Mouse (Mus musculus): ENCODE measurements around the gene Kcnk3. TPM values are rescaled to one million over a fixed set of nuclear protein-coding genes. Genes with fewer than 3 reads are reported as not detected.

The Kcnk3 gene
- polyA plus RNA-seq, 1 experiment from 2014 or later = 0.68 TPM

DNA sequence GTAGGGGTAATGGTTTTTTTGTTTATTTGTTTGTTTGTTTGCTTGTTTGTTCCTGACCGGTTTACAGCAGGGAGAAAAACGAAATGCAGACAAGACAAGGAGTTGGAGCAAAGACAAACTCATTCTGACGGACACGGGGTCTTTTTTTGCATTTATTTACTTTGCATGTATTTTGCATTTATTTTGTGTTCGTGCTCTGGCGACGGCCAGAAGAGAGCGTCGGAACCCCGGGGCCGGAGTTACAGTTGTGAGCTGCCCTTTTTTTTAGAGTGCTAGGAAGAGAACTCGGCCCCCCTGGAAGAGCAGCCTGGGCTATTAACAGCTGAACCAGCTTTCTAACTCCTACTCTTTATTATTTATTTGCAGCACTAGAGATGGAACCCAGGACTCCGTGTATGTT is 79.2 kb downstream of the Kcnk3 start:
- Histone ChIP-seq H3K9ac (peak overlapping the region; percentile 50), H3K27me3 (no peaks in the 10 kb centered on the region), H3K4me3 (peak overlapping the region; percentile 74), H3K36me3 (peaks cover 14% of the 10 kb centered on the region), H3K4me1 (peaks cover 19% of the 10 kb centered on the region), H3K9me3 (no peaks in the 10 kb centered on the region), H3K27ac (peak overlapping the region; percentile 59; the same call in 1 of the 2 replicates), H3K4me2 (peak overlapping the region; percentile 72)
- WGBS = under 1% methylated on average over 13 of the region's 13 CpGs
- no peak for ATAC-seq (ENCODE audit: insufficient number of reproducible peaks, low FRiP score, low TSS enrichment, low read depth)

DNA sequence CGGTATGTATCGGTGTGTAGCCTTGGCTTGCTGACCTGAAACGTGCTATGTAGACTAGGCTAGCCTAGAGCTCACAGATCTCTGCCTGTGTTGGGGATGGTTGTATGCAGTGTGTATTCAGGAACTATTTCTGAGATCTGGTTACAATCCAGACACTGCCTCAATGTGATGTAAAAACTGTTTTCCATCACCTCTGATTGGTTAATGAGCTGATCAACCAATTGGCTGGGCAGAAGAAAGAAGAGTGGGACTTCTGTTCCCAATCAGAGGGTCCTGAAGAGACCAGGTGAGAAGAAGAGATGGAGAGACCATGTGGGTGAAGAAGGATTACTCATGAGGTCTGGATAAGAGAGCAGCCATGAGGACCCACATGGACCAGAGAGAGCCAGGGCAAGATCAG is 79.7 kb downstream of the Kcnk3 start:
- ATAC-seq (ENCODE audit: insufficient number of reproducible peaks, low FRiP score, low TSS enrichment, low read depth) = no peak
- Histone ChIP-seq H3K36me3 (peaks cover 19% of the 10 kb centered on the region), H3K4me3 (peak overlapping the region; percentile 74), H3K27ac (no peak overlapping the region), H3K27me3 (no peaks in the 10 kb centered on the region), H3K9ac (peak overlapping the region; percentile 50; the same call in 1 of the 2 replicates), H3K9me3 (no peaks in the 10 kb centered on the region), H3K4me1 (peaks cover 19% of the 10 kb centered on the region), H3K4me2 (peak overlapping the region; percentile 72)
- 5% methylated on average over 3 of the region's 3 CpGs for WGBS

DNA sequence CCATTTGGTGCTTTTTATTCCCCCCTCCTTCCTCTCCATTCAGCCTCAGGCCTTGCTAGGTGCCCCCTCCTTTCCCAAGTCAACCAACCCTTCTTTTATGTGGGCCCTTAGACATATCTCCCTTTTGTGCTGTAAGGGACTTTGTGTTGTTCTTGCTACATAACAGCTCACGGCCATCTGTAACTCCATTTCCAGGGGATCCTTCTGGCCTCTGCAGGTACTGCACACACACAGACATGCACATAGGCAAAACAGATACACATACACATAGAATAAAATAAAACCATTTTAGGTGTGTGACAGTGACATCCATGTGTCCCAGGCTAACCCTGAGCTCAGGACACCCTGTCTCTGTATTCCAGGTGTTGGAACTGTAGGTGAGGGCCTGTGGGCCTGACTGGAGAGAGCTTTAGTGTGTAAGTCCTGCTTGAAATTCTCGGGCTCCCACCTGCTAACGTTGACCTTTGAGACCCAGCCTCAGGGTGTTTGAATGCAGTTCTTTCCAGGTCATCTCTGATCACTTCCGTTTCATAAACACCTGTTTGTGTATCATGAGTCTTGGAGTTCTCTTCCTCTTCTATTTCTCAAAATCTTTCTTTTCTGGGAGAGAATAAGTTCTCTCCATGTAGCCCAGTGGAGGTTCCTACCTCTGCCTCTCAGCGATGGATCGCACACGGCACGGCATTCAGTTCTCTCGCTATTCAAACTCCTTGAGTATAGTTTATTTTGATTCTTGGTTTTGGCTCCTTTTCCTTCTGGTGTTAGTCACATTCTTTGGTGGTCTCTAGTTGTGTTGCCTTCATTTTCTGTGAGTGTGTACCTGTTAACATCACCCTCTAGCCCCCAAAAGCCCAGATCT is 80.9 kb downstream of the Kcnk3 start:
- Histone ChIP-seq H3K27me3 (no peaks in the 10 kb centered on the region), H3K4me2 (no peak overlapping the region), H3K27ac (no peak overlapping the region), H3K9me3 (no peaks in the 10 kb centered on the region), H3K4me1 (peaks cover 19% of the 10 kb centered on the region), H3K36me3 (peaks cover 31% of the 10 kb centered on the region), H3K4me3 (no peak overlapping the region), H3K9ac (no peak overlapping the region)
- no peak for ATAC-seq (ENCODE audit: insufficient number of reproducible peaks, low FRiP score, low TSS enrichment, low read depth)
- 87% methylated on average over 9 of the region's 9 CpGs for WGBS

DNA sequence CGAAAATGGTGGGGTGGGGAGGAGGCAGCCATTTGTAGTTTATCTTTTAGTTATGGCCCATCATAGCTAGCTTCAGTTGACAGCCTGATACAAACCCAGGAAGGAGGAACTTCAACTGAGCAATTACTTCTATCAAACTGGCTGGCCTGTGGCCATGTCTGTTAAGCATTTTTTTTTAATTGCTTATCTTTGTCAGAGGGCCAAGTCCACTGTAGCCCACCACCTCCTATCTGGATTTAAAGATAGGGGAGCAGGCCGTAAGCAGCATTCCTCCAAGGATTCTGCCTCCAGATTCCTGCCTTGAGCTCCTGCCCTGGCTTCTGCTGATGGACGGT is 81.5 kb downstream of the Kcnk3 start:
- H3K4me3 ChIP-seq = no peak overlapping the region
- peaks cover 36% of the 10 kb centered on the region for H3K36me3 ChIP-seq
- 90% methylated on average over 3 of the region's 3 CpGs for WGBS
- ATAC-seq (ENCODE audit: insufficient number of reproducible peaks, low FRiP score, low TSS enrichment, low read depth) = no peak
- H3K4me1 ChIP-seq = peaks cover 19% of the 10 kb centered on the region
- H3K9me3 ChIP-seq = no peaks in the 10 kb centered on the region
- H3K27me3 ChIP-seq = no peaks in the 10 kb centered on the region
- no peak overlapping the region for H3K9ac ChIP-seq
- no peak overlapping the region for H3K4me2 ChIP-seq
- H3K27ac ChIP-seq = no peak overlapping the region

DNA sequence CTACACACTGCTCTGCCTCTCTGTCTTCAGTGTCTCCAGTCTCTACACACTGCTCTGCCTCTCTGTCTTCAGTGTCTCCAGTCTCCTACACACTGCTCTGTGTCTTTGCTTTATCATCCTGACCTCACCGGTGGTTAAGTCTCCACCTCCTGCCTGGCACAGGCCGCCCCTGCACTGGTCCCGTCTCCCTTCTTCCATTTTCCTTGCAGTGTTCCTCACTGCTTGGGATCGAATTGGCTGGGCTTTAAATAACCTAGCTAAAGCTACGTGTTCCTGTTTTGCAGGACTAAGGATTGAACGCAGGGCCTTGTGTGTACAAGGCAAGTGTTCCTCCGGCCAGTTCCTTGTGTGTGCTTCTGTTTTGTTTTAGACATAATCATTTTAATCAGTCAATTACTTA is 82.1 kb downstream of the Kcnk3 start:
- Histone ChIP-seq H3K36me3 (peaks cover 40% of the 10 kb centered on the region), H3K9me3 (no peaks in the 10 kb centered on the region), H3K4me1 (peaks cover 19% of the 10 kb centered on the region), H3K4me3 (no peak overlapping the region), H3K9ac (no peak overlapping the region), H3K27ac (no peak overlapping the region), H3K4me2 (no peak overlapping the region), H3K27me3 (no peaks in the 10 kb centered on the region)
- ATAC-seq (ENCODE audit: insufficient number of reproducible peaks, low FRiP score, low TSS enrichment, low read depth) = no peak
- 94% methylated on average over 7 of the region's 7 CpGs for WGBS

DNA sequence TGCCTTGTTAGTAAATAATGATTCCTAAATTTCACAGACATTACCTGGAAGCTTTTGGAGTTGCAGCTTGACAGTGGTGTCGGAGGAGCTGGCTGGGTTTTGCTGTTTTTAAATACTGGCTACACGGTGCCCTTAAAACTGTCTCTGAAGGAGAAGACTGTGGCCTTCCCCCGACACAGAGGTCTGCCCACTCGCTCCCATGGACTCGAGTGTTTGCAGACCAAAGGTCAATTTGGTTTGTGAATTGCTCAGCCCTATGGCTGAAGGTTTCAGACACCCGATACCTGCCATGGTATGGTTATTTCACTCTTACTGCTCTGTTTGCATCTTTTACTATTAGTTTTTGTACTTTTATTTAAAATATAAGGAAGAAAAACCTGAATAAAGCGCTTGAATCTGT is 86.0 kb downstream of the Kcnk3 start:
- Histone ChIP-seq H3K9ac (no peak overlapping the region), H3K9me3 (no peaks in the 10 kb centered on the region), H3K36me3 (peaks cover 47% of the 10 kb centered on the region), H3K4me2 (no peak overlapping the region), H3K4me1 (peaks cover under 1% of the 10 kb centered on the region), H3K4me3 (no peak overlapping the region), H3K27ac (no peak overlapping the region), H3K27me3 (no peaks in the 10 kb centered on the region)
- WGBS = 85% methylated on average over 7 of the region's 7 CpGs
- ATAC-seq (ENCODE audit: insufficient number of reproducible peaks, low FRiP score, low TSS enrichment, low read depth) = no peak

Small RNA genes within 50 kb of the gene (microRNA-seq; reads per million reads assigned to microRNA genes)
- not detected for gene Mir5625

Other genes with a start within 250 kb of the Kcnk3 start
- 0.30 and 0.33 TPM in 2 replicates for gene Otof, start 126.2 kb upstream of the Kcnk3 start, polyA plus RNA-seq (2015; fragmentation: Nextera tagmentation; extraction: Ambion mirVana)
- not detected in 2 replicates for gene 1700001C02Rik, start 122.1 kb upstream of the Kcnk3 start, polyA plus RNA-seq (2015; fragmentation: Nextera tagmentation; extraction: Ambion mirVana)
- not detected in 2 replicates for gene Cib4, start 42.3 kb upstream of the Kcnk3 start, polyA plus RNA-seq (2015; fragmentation: Nextera tagmentation; extraction: Ambion mirVana)
- 28.5 and 28.8 TPM in 2 replicates for gene Slc35f6, start 59.8 kb downstream of the Kcnk3 start, polyA plus RNA-seq (2015; fragmentation: Nextera tagmentation; extraction: Ambion mirVana)
- 213 and 217 TPM in 2 replicates for gene Cenpa, start 78.6 kb downstream of the Kcnk3 start, polyA plus RNA-seq (2015; fragmentation: Nextera tagmentation; extraction: Ambion mirVana)
- 5.4 and 7.6 TPM in 2 replicates for gene Dpysl5, start 123.4 kb downstream of the Kcnk3 start, polyA plus RNA-seq (2015; fragmentation: Nextera tagmentation; extraction: Ambion mirVana)
- gene Mapre3, start 226.5 kb downstream of the Kcnk3 start, polyA plus RNA-seq (2015; fragmentation: Nextera tagmentation; extraction: Ambion mirVana) = 30.4 and 30.6 TPM in 2 replicates